Mouse (Mus musculus) heart, postnatal 0 days (tissue): ENCODE results near the gene Krtcap3. TPM values are rescaled to one million over a fixed set of nuclear protein-coding genes. Genes with fewer than 3 reads are reported as not detected.

Experiments used
- ATAC-seq: fragments of 200-750 bp; cut with Nextera tagmentation; 2 replicates; pipeline ENCODE4 v1.8.0; 2017; ENCODE audit warnings: low read depth, moderate number of reproducible peaks, moderate library complexity; ENCODE audit not compliant: insufficient read depth
- DNase-seq: peaks from one replicate; pipeline ENCODE4 v3.0.0-alpha.2; 2016; ENCODE audit warnings: low spot score
- H3K27ac ChIP-seq: fragments of 300-500 bp; sonication (generic); 2 replicates; pipeline ENCODE4 v1.5.1; 2014; ENCODE audit warnings: low read depth, mild to moderate bottlenecking
- H3K27me3 ChIP-seq: fragments of 300-500 bp; sonication (generic); 2 replicates; pipeline ENCODE4 v1.6.1; 2014; ENCODE audit warnings: low read length, mixed read lengths; ENCODE audit not compliant: control insufficient read depth, insufficient read depth
- H3K36me3 ChIP-seq: fragments of 300-500 bp; sonication (generic); replicated peaks from 2 replicates; pipeline ENCODE4 v1.6.1; 2014; ENCODE audit warnings: low read length, mixed read lengths; ENCODE audit not compliant: control insufficient read depth, insufficient read depth
- H3K4me1 ChIP-seq: fragments of 300-500 bp; sonication (generic); 2 replicates; pipeline ENCODE4 v1.6.1; 2014; ENCODE audit warnings: antibody characterized with exemption; ENCODE audit not compliant: control insufficient read depth, insufficient read depth
- H3K4me2 ChIP-seq: fragments of 300-500 bp; sonication (generic); 2 replicates; pipeline ENCODE4 v1.6.1; 2014; ENCODE audit warnings: low read depth, mild to moderate bottlenecking, low read length, moderate library complexity
- H3K4me3 ChIP-seq: fragments of 300-500 bp; sonication (generic); 2 replicates; pipeline ENCODE4 v1.5.1; 2014; ENCODE audit warnings: low read depth, low read length
- H3K9ac ChIP-seq: fragments of 300-500 bp; sonication (generic); replicated peaks from 2 replicates; pipeline ENCODE4 v1.6.1; 2014; ENCODE audit warnings: low read depth, low read length, mixed read lengths
- H3K9me3 ChIP-seq: fragments of 300-500 bp; sonication (generic); replicated peaks from 2 replicates; pipeline ENCODE4 v1.6.1; 2016; ENCODE audit warnings: low read length; ENCODE audit not compliant: control insufficient read depth
- CTCF ChIP-seq: IDR thresholded peaks from 2 replicates; pipeline ENCODE4 v1.5.1; 2016; ENCODE audit warnings: antibody characterized with exemption, control low read depth, low read depth
- EP300 ChIP-seq: IDR thresholded peaks from 2 replicates; pipeline ENCODE4 v1.6.1; 2016; ENCODE audit warnings: antibody characterized with exemption, low read depth
- WGBS: fragments of 180-500 bp; shearing (Covaris S2); extraction: QIAGEN DNeasy Blood & Tissue Kit; methylation state at CpG from one replicate; pipeline ENCODE4 v1.1.7; 2014; 5-methylcytosine and 5-hydroxymethylcytosine counted together
- polyA plus RNA-seq: library from polyadenylated mRNA; unstranded; fragments of >200 nt; fragmentation: Nextera tagmentation; extraction: Ambion mirVana; gene quantifications from 2 replicates; pipeline ENCODE4 v1.2.1, GENCODE M21; 2015
- total RNA-seq: library from RNA; depleted of rRNA; stranded (reverse); fragments of >200 nt; gene quantifications from 2 replicates; pipeline ENCODE4 v1.2.3, GENCODE M21; 2014; ENCODE audit warnings: low replicate concordance

The Krtcap3 gene
- total and polyA plus RNA-seq, 2 experiments from 2014 or later = 1.7 to 2.6 TPM

DNA sequence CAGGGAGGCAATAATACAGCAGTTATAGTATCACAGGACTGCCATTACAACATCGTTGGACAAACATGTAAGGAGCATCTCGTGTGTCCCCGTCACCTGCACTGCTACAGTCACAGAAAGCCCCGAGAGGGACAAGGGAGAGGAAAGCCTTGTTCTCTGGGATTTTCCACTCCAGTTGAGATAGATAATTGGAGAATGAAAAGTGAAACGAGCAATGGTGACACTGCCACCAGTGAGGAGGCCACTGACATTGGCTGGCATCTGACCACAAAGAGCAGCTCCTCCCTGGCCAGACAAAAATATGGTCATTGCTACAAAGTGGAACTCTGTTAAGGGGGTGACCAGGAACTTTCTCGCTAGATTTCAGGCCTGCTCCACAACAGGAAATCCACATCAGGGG, 16.2 kb downstream of the Krtcap3 start:
- Histone ChIP-seq H3K4me3 (no peak overlapping the region), H3K36me3 (peaks cover 85% of the 10 kb centered on the region), H3K27me3 (no peaks in the 10 kb centered on the region), H3K9ac (no peak overlapping the region), H3K4me2 (no peak overlapping the region), H3K4me1 (no peaks in the 10 kb centered on the region), H3K9me3 (no peaks in the 10 kb centered on the region), H3K27ac (no peak overlapping the region)
- DNase-seq (no peak), ATAC-seq (no peak)
- TF ChIP-seq CTCF (no peak), EP300 (no peak)
- WGBS = 74% methylated on average over 6 of the region's 6 CpGs

DNA sequence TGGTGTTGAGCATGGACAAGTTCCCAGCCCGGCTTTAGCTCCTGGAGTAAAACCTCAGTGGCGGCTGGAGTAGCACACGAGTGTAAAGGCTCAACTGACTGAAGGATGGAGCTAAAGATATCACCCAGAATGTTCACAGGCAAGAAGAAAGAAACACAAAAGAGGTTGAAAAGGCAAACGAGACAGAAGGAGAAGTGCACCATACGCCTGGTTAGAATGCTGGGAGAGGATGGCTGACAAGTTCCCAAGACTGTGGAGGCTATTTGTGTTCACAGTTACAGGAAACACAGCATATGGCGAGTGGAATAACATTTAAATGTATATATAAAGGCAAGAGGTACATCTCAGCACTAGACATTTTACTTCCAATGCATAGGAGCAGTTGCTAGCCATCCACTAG, 21.5 kb downstream of the Krtcap3 start:
- Histone ChIP-seq H3K9ac (no peak overlapping the region), H3K36me3 (peaks cover 70% of the 10 kb centered on the region), H3K27me3 (no peaks in the 10 kb centered on the region), H3K4me2 (no peak overlapping the region), H3K4me1 (no peaks in the 10 kb centered on the region), H3K9me3 (no peaks in the 10 kb centered on the region), H3K4me3 (no peak overlapping the region), H3K27ac (no peak overlapping the region)
- 82% methylated on average over 6 of the region's 6 CpGs for WGBS
- TF ChIP-seq EP300 = no peak
- no peak for TF ChIP-seq CTCF
- DNase-seq (no peak), ATAC-seq (no peak)

GRCm38 (mm10) chr5:31279245-31279988, 27.9 kb downstream of the Krtcap3 start:
- no peak for DNase-seq
- TF ChIP-seq CTCF = no peak
- no peak for TF ChIP-seq EP300
- Histone ChIP-seq H3K9ac (no peak overlapping the region), H3K27ac (no peak overlapping the region), H3K4me2 (no peak overlapping the region), H3K4me1 (no peaks in the 10 kb centered on the region), H3K36me3 (peaks cover 83% of the 10 kb centered on the region), H3K4me3 (no peak overlapping the region), H3K27me3 (no peaks in the 10 kb centered on the region), H3K9me3 (no peaks in the 10 kb centered on the region)
- WGBS = 80% methylated on average over 20 of the region's 20 CpGs
- no peak for ATAC-seq

DNA sequence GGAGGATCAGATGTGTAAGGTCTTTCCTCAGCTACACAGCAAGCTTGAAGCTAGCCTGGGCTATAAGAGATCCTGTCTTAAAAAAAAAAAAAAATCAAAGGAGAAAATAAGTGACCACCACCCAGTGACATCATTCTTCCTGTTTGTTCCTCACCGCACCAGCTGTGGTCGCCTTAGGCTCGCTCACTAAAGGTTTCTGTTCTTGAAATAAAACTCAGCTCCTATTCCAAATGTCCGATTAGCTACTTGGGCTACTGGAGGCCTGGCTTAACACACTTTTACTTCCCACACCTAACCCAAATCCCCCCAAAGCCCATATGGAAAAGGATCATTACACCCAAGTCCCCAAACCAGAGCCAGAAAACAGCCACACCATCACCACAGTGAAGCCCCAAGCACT, 36.7 kb downstream of the Krtcap3 start:
- ATAC-seq = no peak
- no peak overlapping the region for H3K9ac ChIP-seq
- H3K4me1 ChIP-seq = peaks cover 5% of the 10 kb centered on the region; the same call in 1 of the 2 replicates
- no peaks in the 10 kb centered on the region for H3K9me3 ChIP-seq
- TF ChIP-seq EP300 (no peak), CTCF (no peak)
- no peak overlapping the region for H3K27ac ChIP-seq
- peaks cover 38% of the 10 kb centered on the region for H3K36me3 ChIP-seq
- H3K4me2 ChIP-seq = no peak overlapping the region
- H3K4me3 ChIP-seq = no peak overlapping the region
- no peaks in the 10 kb centered on the region for H3K27me3 ChIP-seq
- WGBS = 63% methylated on average over 4 of the region's 4 CpGs
- no peak for DNase-seq

DNA sequence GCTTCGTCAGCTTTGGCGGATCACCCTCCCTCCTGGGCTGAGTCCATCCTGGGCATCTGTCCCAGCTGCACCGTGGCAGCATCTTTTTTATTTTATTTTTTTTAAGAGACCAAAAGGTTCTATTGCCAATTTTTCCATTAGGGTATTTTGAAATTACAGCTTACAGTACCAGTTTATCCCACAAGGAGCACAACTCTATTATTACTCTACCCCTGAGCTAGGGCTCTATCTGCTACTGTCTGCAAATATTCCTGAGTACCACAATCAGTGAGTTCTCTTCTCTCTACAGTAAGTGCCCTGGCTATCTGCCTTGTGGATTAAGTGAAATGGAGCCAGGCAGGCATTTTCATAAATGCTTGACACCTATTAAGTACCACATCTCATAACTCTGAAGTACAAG, 37.2 kb downstream of the Krtcap3 start:
- Histone ChIP-seq H3K4me2 (no peak overlapping the region), H3K27ac (no peak overlapping the region), H3K9ac (no peak overlapping the region), H3K36me3 (peaks cover 34% of the 10 kb centered on the region), H3K4me1 (peaks cover 5% of the 10 kb centered on the region; the same call in 1 of the 2 replicates), H3K27me3 (no peaks in the 10 kb centered on the region), H3K4me3 (no peak overlapping the region), H3K9me3 (no peaks in the 10 kb centered on the region)
- WGBS = 61% methylated on average over 3 of the region's 3 CpGs
- DNase-seq (no peak), ATAC-seq (no peak)
- TF ChIP-seq EP300 (no peak), CTCF (no peak)
